Mouse (Mus musculus) erythroblast, embryonic 14.5 days (primary cell): ENCODE results near the gene Stard3.

Source experiments
- GATA1 ChIP-seq: IDR thresholded peaks from 2 replicates; pipeline ENCODE4 v1.6.1; 2012; ENCODE audit warnings: low read length, inconsistent platforms, mixed read lengths
- TAL1 ChIP-seq: IDR thresholded peaks from 3 replicates; pipeline ENCODE4 v1.6.1; 2012; ENCODE audit warnings: low read length, inconsistent platforms, mixed read lengths

DNA sequence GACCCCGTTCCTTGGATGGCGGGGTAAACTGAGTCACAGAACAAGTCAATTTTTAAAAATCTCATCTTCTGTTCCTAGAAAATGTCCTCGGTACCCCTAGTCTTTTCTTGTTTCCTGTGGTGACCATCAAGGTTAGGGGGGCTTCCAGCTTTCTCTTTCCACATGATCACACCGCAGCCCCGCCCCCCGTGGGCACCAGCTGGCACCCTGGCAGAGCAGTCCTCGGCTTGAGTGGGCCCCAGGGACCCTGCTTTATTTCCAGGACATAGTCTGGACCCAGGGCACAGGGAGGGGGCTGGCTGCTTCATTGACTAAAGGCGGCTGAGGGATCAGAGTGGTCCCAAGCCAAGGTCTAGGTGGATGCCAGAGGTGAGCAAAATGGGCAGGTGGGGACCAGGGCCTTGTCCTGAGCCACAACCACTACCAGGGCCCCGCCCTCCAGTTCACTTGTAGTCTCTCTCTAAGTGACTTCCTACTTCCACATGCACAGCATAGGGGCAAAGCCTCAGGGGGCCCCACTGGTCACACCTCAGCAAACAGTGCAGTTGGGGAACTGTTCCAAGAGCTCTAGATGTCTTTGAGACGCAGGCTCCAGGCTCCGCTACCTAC is 18.4 kb upstream of the Stard3 start:
- TF ChIP-seq TAL1 (no peak), GATA1 (no peak)
